Mouse (Mus musculus) forebrain, embryonic 10.5 days (tissue): ENCODE data around the gene Stub1. TPM values are rescaled to one million over a fixed set of nuclear protein-coding genes. Genes with fewer than 3 reads are reported as not detected.
A peak's percentile ranks its signal among the peaks of the same experiment; 100 is the strongest.
"Not testable (repeated sequence)": the region's sequence is repeated elsewhere in the genome, so short reads cannot be mapped to it uniquely, and the experiment has no call there.

Source experiments
- DNase-seq: peaks from one replicate; pipeline ENCODE4 v3.0.0-alpha.2; 2017; ENCODE audit warnings: low spot score; ENCODE audit errors: extremely low spot score
- H3K27ac ChIP-seq: fragments of 300-500 bp; sonication (generic); 2 replicates; pipeline ENCODE4 v1.5.1; 2016; ENCODE audit warnings: mild to moderate bottlenecking
- H3K27me3 ChIP-seq: fragments of 300-500 bp; sonication (generic); 2 replicates; pipeline ENCODE4 v1.6.1; 2016; ENCODE audit warnings: mild to moderate bottlenecking; ENCODE audit not compliant: poor library complexity, severe bottlenecking
- H3K36me3 ChIP-seq: fragments of 300-500 bp; sonication (generic); replicated peaks from 2 replicates; pipeline ENCODE4 v1.6.1; 2016; ENCODE audit warnings: mild to moderate bottlenecking, moderate library complexity
- H3K4me1 ChIP-seq: fragments of 300-500 bp; sonication (generic); 2 replicates; pipeline ENCODE4 v1.6.1; 2016
- H3K4me3 ChIP-seq: fragments of 300-500 bp; sonication (generic); 2 replicates; pipeline ENCODE4 v1.5.1; 2016; ENCODE audit warnings: mild to moderate bottlenecking, moderate library complexity
- H3K9me3 ChIP-seq: fragments of 300-500 bp; sonication (generic); 2 replicates; pipeline ENCODE4 v1.6.1; 2016; ENCODE audit warnings: mild to moderate bottlenecking, moderate library complexity
- WGBS: fragments of 180-500 bp; shearing (Covaris S2); methylation state at CpG from one replicate; pipeline ENCODE4 v1.1.7; 2016; 5-methylcytosine and 5-hydroxymethylcytosine counted together
- polyA plus RNA-seq: library from polyadenylated mRNA; unstranded; fragments of >200 nt; fragmentation: Nextera tagmentation; extraction: Ambion mirVana; gene quantifications from 2 replicates; pipeline ENCODE4 v1.2.1, GENCODE M21; 2016

Stub1 gene
- polyA plus RNA-seq, 1 experiment from 2014 or later, result 403 TPM

DNA sequence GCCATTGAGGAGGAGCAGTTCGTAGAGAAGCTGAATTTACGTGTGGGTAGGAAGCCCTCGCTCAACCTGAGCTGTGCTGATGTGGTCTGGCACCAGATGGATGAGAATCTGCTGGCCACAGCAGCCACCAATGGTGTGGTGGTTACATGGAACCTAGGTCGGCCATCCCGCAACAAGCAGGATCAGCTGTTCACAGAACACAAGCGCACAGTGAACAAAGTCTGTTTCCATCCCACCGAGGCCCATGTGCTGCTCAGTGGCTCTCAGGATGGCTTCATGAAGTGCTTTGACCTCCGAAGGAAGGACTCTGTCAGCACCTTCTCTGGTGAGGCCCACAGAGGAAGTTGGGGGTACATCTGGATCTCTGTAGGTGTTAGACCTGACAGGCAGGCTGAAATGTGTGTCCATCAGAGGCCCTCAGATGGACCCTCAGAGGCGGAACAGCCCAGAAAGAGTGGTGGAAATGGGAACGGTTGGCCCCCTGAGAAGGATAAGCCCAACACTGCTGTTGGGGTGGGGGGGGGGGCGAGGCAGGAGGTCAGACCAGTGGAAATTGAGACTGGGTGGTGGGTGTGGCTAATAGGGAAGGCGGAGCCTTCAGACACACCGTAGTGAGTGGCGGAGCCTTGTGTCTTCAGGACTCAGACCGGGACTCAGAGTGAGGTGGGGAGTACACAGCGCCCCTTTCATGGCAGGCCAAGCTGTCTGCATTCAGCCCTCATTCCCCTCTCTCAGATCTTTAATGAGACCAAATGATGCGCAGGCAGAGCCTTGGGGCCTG, 8.7 kb downstream of the Stub1 start:
- no peak overlapping the region for H3K27ac ChIP-seq
- H3K4me1 ChIP-seq, result peaks cover 63% of the 10 kb centered on the region
- no peak for DNase-seq
- H3K9me3 ChIP-seq, result no peaks in the 10 kb centered on the region
- peak overlapping the region; percentile 72 for H3K4me3 ChIP-seq
- H3K36me3 ChIP-seq, result peaks cover 33% of the 10 kb centered on the region
- H3K27me3 ChIP-seq, result peaks cover 14% of the 10 kb centered on the region
- 79% methylated on average over 17 of the region's 17 CpGs for WGBS

DNA sequence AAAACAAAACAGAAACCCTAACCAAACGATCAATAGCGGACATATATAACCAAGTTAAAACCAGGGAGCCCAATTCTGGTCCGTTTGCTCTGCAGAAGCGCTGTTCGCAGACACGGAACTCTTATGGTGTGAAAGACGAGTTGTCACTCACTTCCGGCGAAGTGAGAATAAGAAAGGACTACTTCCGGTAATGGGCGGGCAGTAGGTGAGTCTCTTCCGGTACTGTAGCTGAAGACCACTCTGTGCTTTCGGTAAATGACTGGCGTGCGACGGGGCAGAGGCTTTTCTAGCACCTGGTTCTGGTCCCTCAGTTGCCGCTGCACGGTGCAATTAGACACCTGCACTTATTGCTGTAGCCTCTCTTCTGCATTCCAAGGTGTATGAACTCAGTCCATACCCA, 9.8 kb downstream of the Stub1 start, which contains the start of gene Wdr24:
Wdr24 (plus strand) TSS at position 176 of the 400 bp plus-strand sequence.
- Histone ChIP-seq H3K27ac (peak within 1 kb of the TSS; percentile 87), H3K9me3 (no peaks in the 10 kb centered on the region), H3K4me3 (peak within 1 kb of the TSS; percentile 72), H3K36me3 (peaks cover 31% of the 10 kb centered on the region), H3K4me1 (peaks cover 60% of the 10 kb centered on the region), H3K27me3 (peaks cover 25% of the 10 kb centered on the region)
- DNase-seq, result peak; percentile 73
- under 1% methylated on average over 18 of the region's 18 CpGs for WGBS

DNA sequence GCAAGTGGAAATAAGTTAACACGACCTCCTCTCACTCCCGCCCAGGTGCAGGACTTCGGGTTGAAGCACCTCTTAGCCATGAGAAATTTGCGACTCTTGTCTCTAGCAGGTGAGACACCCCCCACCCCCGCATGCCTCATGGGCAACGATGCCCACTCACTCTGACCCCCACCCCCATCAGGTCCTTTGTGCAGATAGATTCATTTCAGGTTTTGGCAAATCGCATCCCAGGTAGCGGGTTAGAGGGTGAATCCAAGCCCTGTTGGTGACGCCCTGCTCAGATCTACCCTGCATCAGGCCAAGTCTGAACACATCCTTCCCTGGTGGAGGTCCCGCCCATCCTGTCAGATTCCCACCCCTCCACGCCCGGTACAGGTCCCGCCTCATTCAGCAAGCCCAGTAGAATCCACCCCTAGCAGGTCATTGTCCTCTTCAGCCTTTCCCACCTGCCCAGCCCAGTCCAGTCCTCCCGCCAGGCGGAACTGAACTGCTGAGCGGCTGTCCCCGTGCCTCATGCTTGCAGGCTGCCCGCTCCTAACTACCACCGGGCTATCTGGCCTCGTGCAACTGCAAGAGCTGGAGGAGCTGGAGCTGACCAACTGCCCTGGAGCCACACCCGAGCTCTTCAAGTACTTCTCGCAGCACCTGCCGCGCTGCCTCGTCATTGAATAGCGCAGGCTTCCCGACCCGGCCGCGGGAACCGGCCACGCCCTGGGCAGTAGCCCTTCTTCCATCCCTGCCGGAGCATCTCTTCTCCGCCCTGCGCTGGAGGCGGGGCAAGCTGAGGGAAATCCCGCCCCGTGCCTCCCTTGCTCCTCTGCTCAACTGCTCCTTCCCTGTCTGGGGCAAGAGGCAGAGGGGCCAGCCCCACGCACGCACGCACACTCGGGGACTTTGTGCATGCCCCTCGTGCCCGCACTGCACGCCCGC, 14.1 kb downstream of the Stub1 start:
- H3K9me3 ChIP-seq, result no peaks in the 10 kb centered on the region
- no peak for DNase-seq
- H3K27ac ChIP-seq, result peak overlapping the region; percentile 61
- H3K36me3 ChIP-seq, result peaks cover 6% of the 10 kb centered on the region; the same call in 1 of the 2 replicates
- H3K4me3 ChIP-seq, result peak overlapping the region; percentile 48
- peaks cover 56% of the 10 kb centered on the region for H3K27me3 ChIP-seq
- H3K4me1 ChIP-seq, result peaks cover 25% of the 10 kb centered on the region
- 7% methylated on average over 46 of the region's 46 CpGs for WGBS

DNA sequence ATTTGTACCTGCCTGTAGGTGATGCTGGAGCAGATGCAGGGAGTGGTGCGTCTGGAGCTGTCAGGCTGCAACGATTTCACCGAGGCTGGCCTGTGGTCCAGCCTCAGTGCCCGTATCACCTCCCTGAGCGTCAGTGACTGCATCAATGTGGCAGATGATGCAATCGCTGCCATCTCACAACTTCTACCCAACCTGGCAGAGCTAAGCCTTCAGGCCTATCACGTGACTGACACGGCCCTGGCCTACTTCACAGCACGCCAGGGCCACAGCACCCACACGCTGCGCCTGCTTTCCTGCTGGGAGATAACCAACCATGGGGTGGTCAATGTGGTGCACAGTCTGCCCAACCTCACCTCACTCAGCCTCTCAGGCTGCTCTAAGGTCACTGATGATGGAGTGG, 15.5 kb downstream of the Stub1 start:
- no peaks in the 10 kb centered on the region for H3K9me3 ChIP-seq
- 85% methylated on average over 11 of the region's 11 CpGs for WGBS
- H3K4me1 ChIP-seq, result peaks cover 24% of the 10 kb centered on the region
- peaks cover 6% of the 10 kb centered on the region; the same call in 1 of the 2 replicates for H3K36me3 ChIP-seq
- no peak for DNase-seq
- H3K4me3 ChIP-seq, result no peak overlapping the region
- no peak overlapping the region for H3K27ac ChIP-seq
- peaks cover 68% of the 10 kb centered on the region for H3K27me3 ChIP-seq

DNA sequence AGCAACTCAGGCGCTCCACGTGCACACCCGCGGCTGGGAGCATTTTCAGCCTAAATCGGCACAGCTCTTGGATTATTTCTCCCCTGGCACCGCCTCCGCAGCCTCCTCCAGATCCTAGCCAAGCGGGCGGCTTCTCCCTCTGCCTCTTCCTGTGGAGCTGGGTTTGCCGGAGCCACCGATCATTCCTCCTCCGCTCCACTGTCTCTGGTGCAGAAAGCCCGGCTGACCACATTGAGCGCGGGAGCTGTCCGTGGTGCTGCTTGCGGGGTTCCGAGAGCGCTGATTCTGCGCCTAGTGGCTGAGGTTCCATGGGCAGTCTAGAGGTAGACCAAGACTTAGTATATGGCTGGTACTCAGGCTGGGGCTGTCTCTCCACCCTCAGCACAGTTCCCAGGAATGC, 19.7 kb downstream of the Stub1 start:
- Histone ChIP-seq H3K27ac (no peak overlapping the region), H3K27me3 (peaks cover 85% of the 10 kb centered on the region), H3K4me1 (peaks cover 39% of the 10 kb centered on the region), H3K9me3 (no peaks in the 10 kb centered on the region), H3K36me3 (peaks cover 6% of the 10 kb centered on the region; the same call in 1 of the 2 replicates), H3K4me3 (peak overlapping the region; percentile 27)
- 3% methylated on average over 20 of the region's 20 CpGs for whole genome bisulfite sequencing
- peak; percentile 85 for DNase-seq

DNA sequence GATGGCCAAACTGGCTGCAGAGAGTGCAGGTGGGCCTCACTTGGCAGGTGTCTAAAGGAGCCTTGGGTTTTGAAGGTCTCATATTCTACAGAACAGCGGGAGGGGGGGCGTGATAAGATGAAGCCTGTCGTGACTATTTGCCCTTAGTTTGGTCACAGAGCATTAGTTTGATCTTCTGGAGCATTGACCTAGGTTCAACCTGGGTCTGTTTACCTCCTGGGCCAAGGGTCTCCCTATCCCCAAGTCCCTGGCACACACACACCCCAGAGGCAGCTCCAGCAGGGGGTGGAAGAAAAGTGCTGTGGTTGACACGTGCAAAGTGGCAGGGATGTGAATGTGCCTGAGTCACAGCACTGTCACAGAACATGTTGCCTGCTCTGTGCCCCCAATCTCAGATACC, 22.3 kb downstream of the Stub1 start:
- H3K4me1 ChIP-seq, result peaks cover 46% of the 10 kb centered on the region
- H3K4me3 ChIP-seq, result peak overlapping the region; percentile 88; the same call in 1 of the 2 replicates
- no peak for DNase-seq
- no peaks in the 10 kb centered on the region for H3K9me3 ChIP-seq
- WGBS, result 83% methylated on average over 4 of the region's 4 CpGs
- no peak overlapping the region for H3K27ac ChIP-seq
- H3K36me3 ChIP-seq, result no peaks in the 10 kb centered on the region
- peaks cover 75% of the 10 kb centered on the region for H3K27me3 ChIP-seq

DNA sequence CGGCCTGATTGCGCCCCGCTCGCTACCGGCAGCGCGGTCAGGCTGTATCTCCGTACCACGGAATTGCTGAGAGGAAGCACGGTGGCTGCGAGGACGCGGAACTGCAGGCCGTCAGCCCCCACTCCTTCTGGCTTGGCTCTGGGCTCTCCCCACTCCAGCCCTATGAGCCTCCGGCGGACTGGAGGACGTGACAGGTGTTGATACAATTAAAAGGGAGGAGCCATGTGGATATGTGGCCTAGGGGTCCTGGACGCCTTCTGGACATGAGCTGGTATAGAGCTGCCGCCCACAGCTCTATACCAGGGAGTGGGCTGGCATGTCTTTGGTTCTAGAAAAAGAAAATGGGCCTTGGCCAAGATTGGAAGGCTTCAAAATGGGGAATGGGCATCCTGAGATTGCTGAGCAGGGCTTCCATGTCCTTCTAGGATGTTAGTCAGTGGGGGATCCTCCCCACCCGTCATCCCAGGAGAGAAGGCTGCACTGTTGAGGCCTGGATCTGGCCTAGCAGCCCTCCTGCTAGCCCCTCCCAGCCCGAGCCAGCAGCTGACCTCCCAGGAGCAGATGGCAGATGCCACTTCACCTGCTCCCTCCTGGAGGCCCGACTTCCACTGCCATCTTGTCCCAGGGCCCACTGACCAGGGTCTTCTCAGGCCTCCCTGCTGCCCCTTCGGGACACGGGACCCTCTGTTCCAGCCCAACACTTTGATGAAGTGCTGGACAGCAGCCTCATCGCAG, 23.4 kb downstream of the Stub1 start:
- Histone ChIP-seq H3K27ac (peak overlapping the region; percentile 94), H3K9me3 (no peaks in the 10 kb centered on the region), H3K27me3 (peaks cover 73% of the 10 kb centered on the region), H3K36me3 (no peaks in the 10 kb centered on the region), H3K4me1 (peaks cover 46% of the 10 kb centered on the region), H3K4me3 (peak overlapping the region; percentile 88)
- DNase-seq, result no peak
- WGBS, result 10% methylated on average over 25 of the region's 25 CpGs

DNA sequence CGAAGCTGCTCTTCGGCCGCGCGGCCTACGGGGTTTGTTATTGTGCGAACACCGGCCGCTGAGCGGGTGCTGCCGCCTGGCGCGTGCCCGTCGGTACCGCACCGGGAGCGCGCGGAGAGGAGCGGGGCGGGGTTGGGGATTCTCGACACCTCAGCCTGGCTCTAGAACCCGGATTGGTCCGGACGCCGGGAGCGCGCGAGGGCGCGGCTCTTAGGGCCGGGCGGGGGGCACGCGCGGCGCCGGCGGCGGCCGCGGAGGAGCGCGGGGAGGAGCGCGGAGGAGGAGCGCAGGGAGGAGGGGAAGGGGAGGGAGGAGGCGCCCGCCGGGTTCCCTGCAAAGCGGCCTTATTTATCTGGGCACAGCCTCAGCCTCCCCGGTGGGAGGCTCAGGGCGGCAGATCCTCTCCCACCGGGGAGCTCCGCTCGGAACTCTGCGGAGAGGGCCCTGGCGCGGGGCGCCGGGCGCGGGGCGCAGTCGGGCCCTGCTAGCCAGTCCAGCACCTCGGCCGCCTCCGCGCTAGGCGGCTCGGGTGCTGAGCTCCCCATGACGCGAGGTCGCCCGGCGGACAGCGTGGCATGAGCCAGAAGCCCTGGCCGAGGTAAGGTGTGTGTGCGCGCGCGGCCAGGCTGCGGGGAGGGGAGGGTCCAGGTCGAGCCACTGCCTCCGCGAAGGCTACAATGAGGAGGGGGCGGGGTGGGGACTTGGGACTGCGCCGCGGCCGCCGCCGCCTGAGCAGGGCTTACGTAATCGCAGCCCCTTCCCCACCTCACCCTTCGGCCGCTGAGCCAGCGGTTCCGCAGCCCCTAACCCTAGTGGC, 24.2 kb downstream of the Stub1 start, which contains the start of gene Fbxl16:
Fbxl16 (plus strand) TSS at position 297 of the 817 bp plus-strand sequence.
- peak within 1 kb of the TSS; percentile 88 for H3K4me3 ChIP-seq
- H3K27me3 ChIP-seq, result peaks cover 69% of the 10 kb centered on the region
- under 1% methylated on average over 96 of the region's 100 CpGs for WGBS
- peak within 1 kb of the TSS; percentile 94 for H3K27ac ChIP-seq
- H3K4me1 ChIP-seq, result peaks cover 47% of the 10 kb centered on the region
- H3K9me3 ChIP-seq, result no peaks in the 10 kb centered on the region
- no peaks in the 10 kb centered on the region for H3K36me3 ChIP-seq
- peak; percentile 85 for DNase-seq

DNA sequence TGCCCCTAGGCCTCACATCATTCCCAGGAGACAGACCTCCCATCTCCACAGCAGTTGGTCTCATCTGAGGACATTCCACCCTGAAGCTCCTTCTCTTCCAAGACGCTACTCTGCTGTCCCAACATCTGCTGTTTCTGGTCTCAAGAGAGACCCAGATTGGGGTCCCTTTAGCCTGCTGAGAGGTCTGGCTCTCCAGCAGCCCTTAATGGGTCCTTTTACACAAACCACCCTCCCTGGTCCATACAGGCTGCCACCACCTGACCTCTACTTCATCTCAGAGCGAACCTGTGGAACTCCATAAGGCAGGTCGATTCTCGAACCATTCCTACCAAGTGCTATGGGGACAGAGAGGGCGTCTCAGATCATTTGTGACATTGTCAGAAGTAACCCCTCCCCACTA, 25.2 kb downstream of the Stub1 start:
- no peaks in the 10 kb centered on the region for H3K9me3 ChIP-seq
- peak overlapping the region; percentile 88 for H3K4me3 ChIP-seq
- peaks cover 67% of the 10 kb centered on the region for H3K27me3 ChIP-seq
- 39% methylated on average over 5 of the region's 5 CpGs for WGBS
- no peak for DNase-seq
- H3K27ac ChIP-seq, result peak overlapping the region; percentile 94
- peaks cover 50% of the 10 kb centered on the region for H3K4me1 ChIP-seq
- H3K36me3 ChIP-seq, result no peaks in the 10 kb centered on the region

DNA sequence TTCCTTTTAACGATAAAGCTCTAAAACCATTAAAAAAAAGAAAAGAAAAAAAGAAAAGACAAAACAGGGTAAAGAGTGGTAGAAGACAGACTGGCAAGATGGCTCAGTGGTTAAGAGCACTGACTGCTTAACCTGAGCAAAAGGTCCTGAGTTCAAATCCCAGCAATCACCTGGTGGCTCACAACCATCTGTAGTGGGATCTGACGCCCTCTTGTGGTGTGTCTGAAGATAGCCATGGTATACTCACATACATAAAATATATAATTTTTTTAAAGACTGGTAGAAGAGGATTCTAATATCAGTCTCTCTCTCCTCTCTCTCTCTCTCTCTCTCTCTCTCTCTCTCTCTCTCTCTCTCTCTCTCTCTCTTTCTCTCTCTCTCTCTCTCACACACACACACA, 25.8 kb downstream of the Stub1 start:
- 40% methylated on average over 2 of the region's 2 CpGs for WGBS

DNA sequence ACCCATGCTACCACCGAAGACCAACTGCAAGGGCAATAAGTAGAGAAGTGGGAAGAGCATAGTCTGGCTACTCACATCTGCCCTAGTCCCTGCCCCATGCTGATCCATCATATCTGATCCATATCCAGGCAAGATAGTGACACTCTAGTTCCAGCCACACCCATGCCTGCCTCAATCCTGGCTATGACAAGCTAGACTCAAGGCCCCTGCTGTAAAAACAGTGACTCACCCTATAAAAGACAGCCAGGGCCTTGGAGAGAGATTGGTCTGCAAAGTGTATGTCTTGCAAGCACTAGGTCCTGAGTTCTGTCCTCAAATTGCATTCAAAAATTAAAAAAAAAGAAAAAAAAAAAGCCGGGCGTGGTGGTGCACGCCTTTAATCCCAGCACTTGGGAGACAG, 26.7 kb downstream of the Stub1 start:
- H3K27ac ChIP-seq, result no peak overlapping the region
- no peaks in the 10 kb centered on the region for H3K9me3 ChIP-seq
- no peaks in the 10 kb centered on the region for H3K36me3 ChIP-seq
- H3K4me1 ChIP-seq, result peaks cover 60% of the 10 kb centered on the region
- H3K4me3 ChIP-seq, result no peak overlapping the region
- 89% methylated on average over 4 of the region's 4 CpGs for WGBS
- peaks cover 62% of the 10 kb centered on the region for H3K27me3 ChIP-seq
- DNase-seq, result no peak

More for the DNA sequence above, 25.8 kb downstream of the Stub1 start:
- Histone ChIP-seq H3K4me1 (peaks cover 54% of the 10 kb centered on the region), H3K27me3 (peaks cover 62% of the 10 kb centered on the region)
- H3K27ac ChIP-seq, H3K9me3 ChIP-seq, H3K4me3 ChIP-seq, DNase-seq, H3K36me3 ChIP-seq: not testable (repeated sequence)
